Mouse (Mus musculus): Measurements from ENCODE around the gene Atad2b. TPM values are rescaled to one million over a fixed set of nuclear protein-coding genes. Genes with fewer than 3 reads are reported as not detected.

The Atad2b gene
- 10 to 100 TPM; 72.7 to 75.5 TPM for total RNA-seq (2023)

DNA sequence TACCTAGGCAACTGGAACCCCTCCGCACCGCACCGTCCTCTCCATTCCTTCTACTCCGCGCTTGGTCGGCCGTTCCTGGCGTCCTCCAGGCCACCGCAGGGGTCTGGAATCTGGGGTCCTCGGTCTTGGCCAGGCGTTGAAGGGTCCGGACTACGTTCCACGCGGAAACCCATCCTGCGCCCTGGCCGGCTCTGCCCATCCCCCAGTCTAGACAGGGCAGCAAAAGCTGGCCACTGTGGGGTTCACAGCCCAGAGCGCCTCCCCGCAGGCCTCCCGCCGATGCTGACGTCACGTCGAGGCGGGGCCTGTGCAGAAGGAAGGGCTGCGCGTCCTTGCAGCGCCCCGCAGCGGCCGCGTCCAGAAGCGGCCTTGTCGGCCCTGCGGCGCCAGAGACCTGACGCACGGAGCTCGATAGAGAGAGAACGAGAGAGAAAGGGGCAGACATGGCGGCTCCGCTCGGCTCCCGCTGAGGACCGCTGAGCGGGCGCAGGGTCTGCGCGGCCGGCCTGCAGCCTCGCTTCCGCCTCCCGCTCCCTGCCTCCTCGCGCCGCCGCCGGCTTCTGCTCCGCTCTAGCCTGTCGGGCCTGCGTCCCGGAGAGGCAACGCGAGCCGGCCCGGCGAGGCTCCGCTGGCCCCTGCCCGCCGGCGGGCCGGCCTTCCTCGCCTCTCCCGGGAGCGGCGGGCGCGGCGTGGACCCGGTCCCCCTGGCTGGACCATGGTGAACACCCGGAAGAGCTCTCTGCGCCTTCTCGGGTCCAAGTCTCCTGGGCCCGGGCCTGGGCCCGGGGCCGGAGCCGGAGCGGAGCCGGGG is at the start of gene Atad2b:
Atad2b (plus strand) TSS at position 360 of the 811 bp plus-strand sequence.

DNA sequence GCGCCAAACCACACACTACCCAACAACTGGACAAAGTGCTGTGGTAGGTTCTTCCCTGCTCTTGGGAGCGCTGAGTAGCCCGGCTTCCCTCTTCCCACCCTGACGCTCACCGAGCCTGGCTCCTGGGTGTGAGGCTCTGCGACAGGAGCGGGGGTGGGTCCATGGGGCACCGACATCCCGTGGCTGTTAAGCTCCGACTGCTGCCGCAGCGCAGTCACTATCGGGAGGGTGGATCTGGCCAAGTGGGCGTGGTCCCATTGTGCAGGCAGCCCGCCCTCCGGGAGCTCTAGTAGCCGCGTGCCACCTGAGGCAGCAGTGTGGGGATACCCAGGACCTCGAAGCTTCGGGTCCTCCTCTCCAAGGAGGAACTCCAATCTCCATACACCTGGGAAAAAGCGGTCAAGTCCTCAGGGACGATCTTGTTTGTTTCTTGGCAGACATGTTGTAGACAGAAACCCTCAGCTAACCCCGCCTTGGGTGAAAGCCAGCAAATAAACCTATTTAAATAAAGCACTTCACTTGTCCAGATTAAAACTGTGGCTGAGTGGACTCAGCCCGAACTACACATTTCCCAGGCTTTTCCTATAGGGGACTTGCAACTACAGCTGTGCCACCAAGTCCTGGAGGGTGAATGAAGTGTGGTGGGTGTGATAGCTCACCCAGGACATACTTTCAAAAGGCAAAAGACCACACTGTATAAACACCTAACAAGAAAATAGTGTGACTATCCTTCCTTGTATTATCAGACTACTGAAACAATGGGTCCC is 42.8 kb upstream of the Atad2b start, which contains the start of gene Mfsd2b:
Mfsd2b (minus strand) TSS at position 199 of the 767 bp plus-strand sequence.

DNA sequence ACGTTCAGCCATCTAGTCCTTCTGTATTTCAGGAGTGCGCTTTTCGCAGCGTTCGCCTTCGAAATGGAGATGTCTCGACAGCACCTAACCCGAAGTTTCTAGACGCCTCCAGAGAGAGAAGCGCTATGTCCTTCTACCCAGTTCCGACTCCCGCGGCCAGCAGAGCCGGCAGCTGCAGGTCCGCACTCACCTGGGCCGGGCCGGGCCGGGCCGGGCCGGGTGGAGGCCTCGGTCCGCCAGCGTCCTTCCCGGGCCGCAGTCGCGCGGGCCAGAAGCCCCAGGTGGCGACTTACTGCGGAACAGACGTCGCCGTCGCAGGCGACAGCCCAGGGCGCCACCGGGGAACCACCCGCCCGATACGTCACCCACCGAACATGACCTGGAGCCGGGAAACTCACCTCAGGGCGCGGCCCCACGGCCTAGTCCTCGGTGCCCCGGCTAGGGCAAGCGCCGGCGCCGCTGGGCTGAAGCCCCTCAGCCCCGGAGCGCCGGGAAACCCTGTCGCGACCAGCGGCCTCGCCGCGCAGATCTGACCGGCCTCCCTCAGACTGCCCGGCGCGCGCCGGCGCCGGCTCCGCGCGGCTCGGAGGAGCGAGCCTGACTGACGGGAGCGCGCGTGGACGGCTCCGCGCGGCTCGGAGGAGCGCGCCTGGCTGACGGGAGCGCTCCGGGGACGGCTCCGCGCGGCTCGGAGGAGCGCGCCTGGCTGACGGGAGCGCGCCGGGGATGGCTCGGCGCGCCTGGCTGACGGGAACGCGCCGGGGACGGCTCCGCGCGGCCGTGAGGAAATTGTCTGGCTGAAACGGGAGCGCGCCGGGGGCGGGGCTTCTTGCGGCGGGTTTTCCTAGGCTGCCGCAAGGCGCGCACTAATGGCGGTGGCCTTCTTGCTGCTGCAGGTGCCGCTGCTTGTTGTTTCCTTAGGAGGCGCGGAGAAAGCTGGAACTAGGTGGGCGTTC is 9.9 kb upstream of the Atad2b start, which contains the start of gene Ubxn2a:
Ubxn2a (minus strand) TSS at position 755 of the 956 bp plus-strand sequence.

Other genes with a start within 250 kb of the Atad2b start
- under 1 TPM in 1 of 2 experiments, not detected in 1; 0.47 TPM for gene Fam228a, start 178.9 kb upstream of the Atad2b start, total RNA-seq (2023)
- gene Pfn4, start 148.3 kb upstream of the Atad2b start, total RNA-seq (2023): 1 to 10 TPM in 1 of 2 experiments, under 1 TPM in 1; 0.92 to 1.9 TPM
- gene Fam228b, start 148.1 kb upstream of the Atad2b start, total RNA-seq (2023): 1 to 10 TPM; 4.7 to 9.9 TPM
- 100 to 1,000 TPM; 148 to 169 TPM for gene Sf3b6, start 99.8 kb upstream of the Atad2b start, total RNA-seq (2023)
- not detected for gene Fkbp1b, start 75.8 kb upstream of the Atad2b start, total RNA-seq (2023)
- gene Wdcp, start 74.0 kb upstream of the Atad2b start, total RNA-seq (2023): 10 to 100 TPM; 17.1 to 19.4 TPM
- 10 to 100 TPM; 10.8 to 13.1 TPM for gene Mfsd2b, start 43.0 kb upstream of the Atad2b start, total RNA-seq (2023)
- gene Ubxn2a, start 9.6 kb upstream of the Atad2b start, total RNA-seq (2023): 10 to 100 TPM; 27.1 to 27.7 TPM